Mouse (Mus musculus) neural tube, embryonic 14.5 days (tissue): Measurements from ENCODE around the gene Alppl2. TPM values are rescaled to one million over a fixed set of nuclear protein-coding genes. Genes with fewer than 3 reads are reported as not detected.

ENCODE experiments used
- ATAC-seq: fragments of 200-750 bp; cut with Nextera tagmentation; 2 replicates; pipeline ENCODE4 v1.8.0; 2017; ENCODE audit warnings: low read depth, mild to moderate bottlenecking, moderate TSS enrichment, moderate library complexity
- H3K27ac ChIP-seq: fragments of 300-500 bp; sonication (generic); 2 replicates; pipeline ENCODE4 v1.5.1; 2014; ENCODE audit warnings: low read depth, mild to moderate bottlenecking, control low read depth, low read length, moderate library complexity, mixed read lengths
- H3K27me3 ChIP-seq: fragments of 300-500 bp; sonication (generic); 2 replicates; pipeline ENCODE4 v1.6.1; 2014; ENCODE audit warnings: low read length; ENCODE audit not compliant: control insufficient read depth, insufficient read depth
- H3K36me3 ChIP-seq: fragments of 300-500 bp; sonication (generic); 2 replicates; pipeline ENCODE4 v1.6.1; 2014; ENCODE audit warnings: low read length, mixed read lengths; ENCODE audit not compliant: control insufficient read depth, insufficient read depth
- H3K4me1 ChIP-seq: fragments of 300-500 bp; sonication (generic); 2 replicates; pipeline ENCODE4 v1.6.1; 2014; ENCODE audit warnings: low read length; ENCODE audit not compliant: control insufficient read depth, insufficient read depth
- H3K4me2 ChIP-seq: fragments of 300-500 bp; sonication (generic); 2 replicates; pipeline ENCODE4 v1.6.1; 2014; ENCODE audit warnings: mild to moderate bottlenecking, low read depth, low read length, control low read depth
- H3K4me3 ChIP-seq: fragments of 300-500 bp; sonication (generic); 2 replicates; pipeline ENCODE4 v1.5.1; 2014; ENCODE audit warnings: low read depth, low read length, control low read depth, mixed read lengths
- H3K9ac ChIP-seq: fragments of 300-500 bp; sonication (generic); replicated peaks from 2 replicates; pipeline ENCODE4 v1.6.1; 2014; ENCODE audit warnings: low read depth, mild to moderate bottlenecking, control low read depth, low read length, mixed read lengths
- H3K9me3 ChIP-seq: fragments of 300-500 bp; sonication (generic); 2 replicates; pipeline ENCODE4 v1.6.1; 2016; ENCODE audit warnings: low read length; ENCODE audit not compliant: control insufficient read depth
- WGBS: fragments of 180-500 bp; shearing (Covaris S2); extraction: QIAGEN DNeasy Blood & Tissue Kit; methylation state at CpG from one replicate; pipeline ENCODE4 v1.1.7; 2014; 5-methylcytosine and 5-hydroxymethylcytosine counted together
- polyA plus RNA-seq: library from polyadenylated mRNA; unstranded; fragments of >200 nt; fragmentation: Nextera tagmentation; extraction: Ambion mirVana; gene quantifications from 2 replicates; pipeline ENCODE4 v1.2.1, GENCODE M21; 2014

Gene Alppl2
- polyA plus RNA-seq, 1 experiment from 2014 or later, result not detected

- H3K4me2 ChIP-seq, result no peak overlapping the region
- H3K9me3 ChIP-seq, result no peaks in the 10 kb centered on the region
- H3K36me3 ChIP-seq, result no peaks in the 10 kb centered on the region
- H3K9ac ChIP-seq, result no peak overlapping the region
- no peak for ATAC-seq
- no peak overlapping the region for H3K4me3 ChIP-seq
- H3K27ac ChIP-seq, result no peak overlapping the region
- no peaks in the 10 kb centered on the region for H3K4me1 ChIP-seq
- H3K27me3 ChIP-seq, result no peaks in the 10 kb centered on the region
- WGBS, result 86% methylated on average over 3 of the region's 3 CpGs
These were observed 12.4 kb upstream of the Alppl2 start for GRCm38 (mm10) chr1:87102114-87102513.

- ATAC-seq, result no peak
- Histone ChIP-seq H3K9me3 (no peaks in the 10 kb centered on the region), H3K4me2 (no peak within 1 kb of the TSS), H3K27me3 (no peaks in the 10 kb centered on the region), H3K4me1 (no peaks in the 10 kb centered on the region), H3K9ac (no peak within 1 kb of the TSS), H3K4me3 (no peak within 1 kb of the TSS), H3K27ac (no peak within 1 kb of the TSS), H3K36me3 (no peaks in the 10 kb centered on the region)
- 91% methylated on average over 1 of the region's 1 CpGs for WGBS
These were observed 11.7 kb upstream of the Alppl2 start, which contains the start of gene Alpi for GRCm38 (mm10) chr1:87101411-87101810. Alpi (minus strand) TSS chr1:87101606.

GRCm38 (mm10) chr1:87098358-87098975, 8.7 kb upstream of the Alppl2 start:
- no peaks in the 10 kb centered on the region for H3K36me3 ChIP-seq
- 15% methylated on average over 30 of the region's 30 CpGs for WGBS

GRCm38 (mm10) chr1:87095642-87096041, 5.9 kb upstream of the Alppl2 start:
- no peak overlapping the region for H3K4me2 ChIP-seq
- no peaks in the 10 kb centered on the region for H3K36me3 ChIP-seq
- no peak for ATAC-seq
- H3K27ac ChIP-seq, result no peak overlapping the region
- H3K4me1 ChIP-seq, result no peaks in the 10 kb centered on the region
- H3K27me3 ChIP-seq, result no peaks in the 10 kb centered on the region
- H3K9ac ChIP-seq, result no peak overlapping the region
- 85% methylated on average over 8 of the region's 8 CpGs for WGBS
- H3K4me3 ChIP-seq, result no peak overlapping the region
- no peaks in the 10 kb centered on the region for H3K9me3 ChIP-seq

More at GRCm38 (mm10) chr1:87098358-87098975, 8.7 kb upstream of the Alppl2 start:
- no peak overlapping the region for H3K4me3 ChIP-seq
- H3K27me3 ChIP-seq, result no peaks in the 10 kb centered on the region
- H3K27ac ChIP-seq, result no peak overlapping the region
- peak; percentile 75; the same call in 1 of the 2 replicates for ATAC-seq
- no peaks in the 10 kb centered on the region for H3K4me1 ChIP-seq
- H3K4me2 ChIP-seq, result peak overlapping the region; percentile 18; the same call in 1 of the 2 replicates
- no peaks in the 10 kb centered on the region for H3K9me3 ChIP-seq
- no peak overlapping the region for H3K9ac ChIP-seq

- H3K4me1 ChIP-seq, result no peaks in the 10 kb centered on the region
- WGBS, result 93% methylated on average over 11 of the region's 11 CpGs
- H3K27ac ChIP-seq, result no peak overlapping the region
- H3K9me3 ChIP-seq, result no peaks in the 10 kb centered on the region
- H3K36me3 ChIP-seq, result no peaks in the 10 kb centered on the region
- H3K9ac ChIP-seq, result no peak overlapping the region
- no peak overlapping the region for H3K4me2 ChIP-seq
- ATAC-seq, result no peak
- no peak overlapping the region for H3K4me3 ChIP-seq
- no peaks in the 10 kb centered on the region for H3K27me3 ChIP-seq
These were observed 477 bp downstream of the Alppl2 start for GRCm38 (mm10) chr1:87089251-87089650.

- Histone ChIP-seq H3K4me1 (no peaks in the 10 kb centered on the region), H3K27me3 (no peaks in the 10 kb centered on the region), H3K4me2 (no peak overlapping the region), H3K36me3 (no peaks in the 10 kb centered on the region), H3K4me3 (no peak overlapping the region), H3K27ac (no peak overlapping the region), H3K9ac (no peak overlapping the region), H3K9me3 (no peaks in the 10 kb centered on the region)
- no peak for ATAC-seq
- 78% methylated on average over 17 of the region's 17 CpGs for WGBS
These were observed 2.8 kb downstream of the Alppl2 start for GRCm38 (mm10) chr1:87086964-87087363.

- Histone ChIP-seq H3K9me3 (no peaks in the 10 kb centered on the region), H3K4me1 (no peaks in the 10 kb centered on the region), H3K4me3 (no peak overlapping the region), H3K9ac (no peak overlapping the region), H3K27ac (no peak overlapping the region), H3K36me3 (no peaks in the 10 kb centered on the region), H3K4me2 (no peak overlapping the region), H3K27me3 (no peaks in the 10 kb centered on the region)
- 76% methylated on average over 4 of the region's 4 CpGs for WGBS
- no peak for ATAC-seq
These were observed 3.5 kb downstream of the Alppl2 start for GRCm38 (mm10) chr1:87086196-87086595.

GRCm38 (mm10) chr1:87073776-87074175, 16.0 kb downstream of the Alppl2 start:
- no peak overlapping the region for H3K9ac ChIP-seq
- H3K4me3 ChIP-seq, result no peak overlapping the region
- ATAC-seq, result no peak
- no peaks in the 10 kb centered on the region for H3K36me3 ChIP-seq
- whole genome bisulfite sequencing, result 92% methylated on average over 8 of the region's 8 CpGs
- no peaks in the 10 kb centered on the region for H3K27me3 ChIP-seq
- no peaks in the 10 kb centered on the region for H3K4me1 ChIP-seq
- H3K27ac ChIP-seq, result no peak overlapping the region
- H3K4me2 ChIP-seq, result no peak overlapping the region
- no peaks in the 10 kb centered on the region for H3K9me3 ChIP-seq

- Histone ChIP-seq H3K9me3 (no peaks in the 10 kb centered on the region), H3K27ac (no peak overlapping the region), H3K4me3 (no peak overlapping the region), H3K36me3 (no peaks in the 10 kb centered on the region), H3K4me1 (no peaks in the 10 kb centered on the region), H3K4me2 (no peak overlapping the region), H3K9ac (no peak overlapping the region), H3K27me3 (no peaks in the 10 kb centered on the region)
- ATAC-seq, result no peak
- WGBS, result 50% methylated on average over 16 of the region's 16 CpGs
These were observed 19.0 kb downstream of the Alppl2 start for GRCm38 (mm10) chr1:87070720-87071119.
